In the genomic region with DNA sequence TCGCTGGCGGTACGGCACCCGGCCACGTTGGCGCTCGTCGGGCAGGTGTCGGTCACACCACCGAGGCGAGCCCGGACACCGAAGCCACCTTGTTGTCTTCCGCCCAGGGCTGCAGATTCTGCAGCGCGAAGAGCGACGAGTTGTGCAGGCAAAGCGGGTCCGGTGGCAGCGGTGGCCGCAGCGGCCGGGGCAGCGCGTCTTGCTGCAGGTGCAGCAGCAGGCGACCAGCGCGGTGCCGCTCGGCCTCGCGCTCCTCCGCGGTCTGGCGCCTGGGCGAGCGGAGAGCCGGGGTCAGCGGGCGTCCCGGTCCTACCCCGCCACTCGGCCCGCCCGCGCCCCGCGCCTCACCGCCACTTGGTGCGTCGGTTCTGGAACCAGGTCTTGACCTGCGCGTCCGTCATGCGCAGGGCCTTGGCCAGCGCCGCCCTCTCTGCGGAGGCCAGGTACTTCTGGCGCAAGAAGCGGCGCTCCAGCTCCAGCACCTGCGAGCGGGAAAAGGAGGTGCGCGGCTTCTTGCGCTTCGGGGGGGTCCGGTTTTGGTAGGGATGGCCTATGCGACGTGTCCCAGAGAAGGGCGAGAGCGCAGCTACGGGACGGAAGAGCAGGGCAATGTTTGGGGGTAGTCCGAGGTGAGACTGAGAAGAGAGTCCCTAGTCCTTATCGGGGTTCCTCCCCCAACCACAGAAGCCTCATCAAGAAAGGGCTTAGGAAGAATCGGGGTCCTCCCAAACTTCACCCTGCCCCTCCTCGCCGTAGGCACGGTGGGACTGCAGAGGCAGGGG, we compare ENCODE assay signal across 8 mouse cellular contexts. TPM values are rescaled to one million over a fixed set of nuclear protein-coding genes. Genes with fewer than 3 reads are reported as not detected.
DNase-seq lines count a peak whose midpoint lies in the region; ATAC-seq lines count a peak whose summit lies in the region.

No protein-coding gene starts in this region.

- intact Hi-C loops in heart, postnatal 25 days (cut with DNase I): no loop called here

- H3K4me2 ChIP-seq in heart, embryonic 16.5 days (ENCODE audit: low read depth, low read length): peak overlapping the region; percentile 56
- peak overlapping the region; percentile 41 for H3K4me2 ChIP-seq in embryonic facial prominence, embryonic 11.5 days (ENCODE audit: low read depth, low read length)
- H3K4me2 ChIP-seq in kidney, embryonic 16.5 days (replicated peaks; ENCODE audit: low read depth, low read length): peak overlapping the region; percentile 54
- H3K4me2 ChIP-seq in neural tube, embryonic 11.5 days (ENCODE audit: low read depth): peak overlapping the region; percentile 24

- peaks cover 12% of the 10 kb centered on the region; the same call in 1 of the 2 replicates for H3K4me1 ChIP-seq in heart, embryonic 16.5 days (ENCODE audit: control insufficient read depth, insufficient read depth, low read length)
- peaks cover 6% of the 10 kb centered on the region for H3K4me1 ChIP-seq in embryonic facial prominence, embryonic 11.5 days (ENCODE audit: control insufficient read depth, insufficient read depth, low read length)
- peaks cover 25% of the 10 kb centered on the region for H3K4me1 ChIP-seq in kidney, embryonic 16.5 days (ENCODE audit: insufficient read depth, low read length)
- H3K4me1 ChIP-seq in neural tube, embryonic 11.5 days (ENCODE audit: control insufficient read depth, insufficient read depth, low read length): peaks cover 7% of the 10 kb centered on the region; the same call in 1 of the 2 replicates

- H3K27ac ChIP-seq in heart, embryonic 16.5 days (ENCODE audit: low read length): no peak overlapping the region
- H3K27ac ChIP-seq in embryonic facial prominence, embryonic 11.5 days (replicated peaks; ENCODE audit: low read depth, low read length): no peak overlapping the region
- H3K27ac ChIP-seq in kidney, embryonic 16.5 days (ENCODE audit: low read length): no peak overlapping the region
- no peak overlapping the region; the same call in 1 of the 2 replicates for H3K27ac ChIP-seq in neural tube, embryonic 11.5 days (ENCODE audit: low read depth, low read length)

- H3K27me3 ChIP-seq in heart, embryonic 16.5 days (ENCODE audit: control insufficient read depth, insufficient read depth, low read length): peaks cover 95% of the 10 kb centered on the region
- H3K27me3 ChIP-seq in embryonic facial prominence, embryonic 11.5 days (ENCODE audit: control insufficient read depth, insufficient read depth, low read length): peaks cover 89% of the 10 kb centered on the region
- H3K27me3 ChIP-seq in kidney, embryonic 16.5 days (ENCODE audit: insufficient read depth, low read length): peaks cover 97% of the 10 kb centered on the region
- peaks cover 94% of the 10 kb centered on the region for H3K27me3 ChIP-seq in neural tube, embryonic 11.5 days (ENCODE audit: control insufficient read depth, insufficient read depth, low read length)

- no peaks in the 10 kb centered on the region for H3K36me3 ChIP-seq in heart, embryonic 16.5 days (ENCODE audit: control insufficient read depth, insufficient read depth)
- no peaks in the 10 kb centered on the region for H3K36me3 ChIP-seq in embryonic facial prominence, embryonic 11.5 days (replicated peaks; ENCODE audit: control insufficient read depth, insufficient read depth, low read depth, low read length)
- H3K36me3 ChIP-seq in kidney, embryonic 16.5 days (ENCODE audit: insufficient read depth, low read length): no peaks in the 10 kb centered on the region
- H3K36me3 ChIP-seq in neural tube, embryonic 11.5 days (ENCODE audit: control insufficient read depth, insufficient read depth, low read length): no peaks in the 10 kb centered on the region

- no peak for ATAC-seq in heart, embryonic 16.5 days (replicated peaks; ENCODE audit: extremely low read depth, insufficient read depth, low FRiP score)
- no peak for ATAC-seq in embryonic facial prominence, embryonic 11.5 days (replicated peaks; ENCODE audit: insufficient number of reproducible peaks, low FRiP score, low TSS enrichment, low read depth)
- no peak for ATAC-seq in kidney, embryonic 16.5 days (ENCODE audit: low FRiP score, low TSS enrichment)
- no peak for ATAC-seq in neural tube, embryonic 11.5 days (ENCODE audit: insufficient read depth, low FRiP score, low TSS enrichment)

- no peak overlapping the region for H3K9ac ChIP-seq in heart, embryonic 16.5 days (ENCODE audit: low read length)
- H3K9ac ChIP-seq in embryonic facial prominence, embryonic 11.5 days (replicated peaks; ENCODE audit: low read length): no peak overlapping the region
- H3K9ac ChIP-seq in kidney, embryonic 16.5 days (replicated peaks; ENCODE audit: low read length): 0 out of 2 replicates have a peak overlapping the region, but pooled peaks have one; percentile 5
- peak overlapping the region; percentile 26 for H3K9ac ChIP-seq in neural tube, embryonic 11.5 days (ENCODE audit: low read length)

- H3K4me3 ChIP-seq in heart, embryonic 16.5 days (ENCODE audit: low read length): peak overlapping the region; percentile 29
- peak overlapping the region; percentile 30 for H3K4me3 ChIP-seq in embryonic facial prominence, embryonic 11.5 days (ENCODE audit: low read depth, low read length)
- peak overlapping the region; percentile 38 for H3K4me3 ChIP-seq in kidney, embryonic 16.5 days (ENCODE audit: low read length)
- H3K4me3 ChIP-seq in neural tube, embryonic 11.5 days (ENCODE audit: low read depth, low read length): peak overlapping the region; percentile 28

- no peak for DNase-seq in heart, postnatal 25 days (ENCODE audit: low spot score)
- DNase-seq in embryonic facial prominence, embryonic 11.5 days (ENCODE audit: low spot score): no peak
- no peak for DNase-seq in neural tube, embryonic 11.5 days (ENCODE audit: low spot score)
- no peak for DNase-seq in urinary bladder, postnatal 10 days (ENCODE audit: low spot score)
- DNase-seq in thymus, postnatal 10 days (ENCODE audit: low spot score in 2 of 2): no peak
- DNase-seq in ovary, postnatal 14 days (ENCODE audit: low spot score): no peak

- WGBS in heart, embryonic 16.5 days: 1% methylated on average over 77 of the region's 81 CpGs
- WGBS in embryonic facial prominence, embryonic 11.5 days: under 1% methylated on average over 81 of the region's 81 CpGs
- under 1% methylated on average over 81 of the region's 81 CpGs for WGBS in kidney, embryonic 16.5 days
- under 1% methylated on average over 53 of the region's 81 CpGs for WGBS in neural tube, embryonic 11.5 days

- no peaks in the 10 kb centered on the region for H3K9me3 ChIP-seq in heart, embryonic 16.5 days (replicated peaks; ENCODE audit: control insufficient read depth, low read length)
- no peaks in the 10 kb centered on the region for H3K9me3 ChIP-seq in embryonic facial prominence, embryonic 11.5 days (replicated peaks; ENCODE audit: control insufficient read depth, low read length)
- H3K9me3 ChIP-seq in kidney, embryonic 16.5 days (ENCODE audit: low read length): no peaks in the 10 kb centered on the region
- no peaks in the 10 kb centered on the region for H3K9me3 ChIP-seq in neural tube, embryonic 11.5 days (ENCODE audit: control insufficient read depth, low read length)

RNA-seq across cellular contexts. Expression of a gene that starts 1.2 kb away (rescaled TPM):
- 0.27 and 0.45 TPM in 2 replicates for polyA plus RNA-seq in heart, embryonic 16.5 days (2015; fragmentation: Nextera tagmentation; extraction: Ambion mirVana)
- total RNA-seq in heart, postnatal 25 days (2021): not detected
- 7.9 and 9.7 TPM in 2 replicates for polyA plus RNA-seq in embryonic facial prominence, embryonic 11.5 days (2014; fragmentation: Nextera tagmentation; extraction: Ambion mirVana)
- 0.49 and 0.73 TPM in 2 replicates for polyA plus RNA-seq in kidney, embryonic 16.5 days (2015; fragmentation: Nextera tagmentation; extraction: Ambion mirVana)
- polyA plus RNA-seq in neural tube, embryonic 11.5 days (2014; fragmentation: Nextera tagmentation; extraction: Ambion mirVana): 21.2 and 30.4 TPM in 2 replicates

RNA-seq across cellular contexts. Expression of a gene that starts 8.8 kb away (rescaled TPM):
- 16.6 and 18.0 TPM in 2 replicates for polyA plus RNA-seq in heart, embryonic 16.5 days (2015; fragmentation: Nextera tagmentation; extraction: Ambion mirVana)
- total RNA-seq in heart, postnatal 25 days (2021): 1 to 10 TPM; 8.0 to 9.6 TPM
- 40.9 and 42.9 TPM in 2 replicates for polyA plus RNA-seq in embryonic facial prominence, embryonic 11.5 days (2014; fragmentation: Nextera tagmentation; extraction: Ambion mirVana)
- 43.1 and 44.5 TPM in 2 replicates for polyA plus RNA-seq in kidney, embryonic 16.5 days (2015; fragmentation: Nextera tagmentation; extraction: Ambion mirVana)
- 41.8 and 42.0 TPM in 2 replicates for polyA plus RNA-seq in neural tube, embryonic 11.5 days (2014; fragmentation: Nextera tagmentation; extraction: Ambion mirVana)

RNA-seq across cellular contexts. Expression of a gene that starts 11.3 kb away (rescaled TPM):
- polyA plus RNA-seq in heart, embryonic 16.5 days (2015; fragmentation: Nextera tagmentation; extraction: Ambion mirVana): 0.57 and 0.75 TPM in 2 replicates
- total RNA-seq in heart, postnatal 25 days (2021): under 1 TPM; 0.36 to 0.52 TPM
- polyA plus RNA-seq in embryonic facial prominence, embryonic 11.5 days (2014; fragmentation: Nextera tagmentation; extraction: Ambion mirVana): 0.45 and 0.66 TPM in 2 replicates
- 5.0 and 5.2 TPM in 2 replicates for polyA plus RNA-seq in kidney, embryonic 16.5 days (2015; fragmentation: Nextera tagmentation; extraction: Ambion mirVana)
- polyA plus RNA-seq in neural tube, embryonic 11.5 days (2014; fragmentation: Nextera tagmentation; extraction: Ambion mirVana): 1.4 and 1.6 TPM in 2 replicates

RNA-seq across cellular contexts. Expression of a gene that starts 13.8 kb away (rescaled TPM):
- 81.8 and 94.5 TPM in 2 replicates for polyA plus RNA-seq in heart, embryonic 16.5 days (2015; fragmentation: Nextera tagmentation; extraction: Ambion mirVana)
- 10 to 100 TPM; 31.8 to 33.9 TPM for total RNA-seq in heart, postnatal 25 days (2021)
- polyA plus RNA-seq in embryonic facial prominence, embryonic 11.5 days (2014; fragmentation: Nextera tagmentation; extraction: Ambion mirVana): 33.3 and 34.9 TPM in 2 replicates
- 91.9 and 94.3 TPM in 2 replicates for polyA plus RNA-seq in kidney, embryonic 16.5 days (2015; fragmentation: Nextera tagmentation; extraction: Ambion mirVana)
- 33.2 and 34.1 TPM in 2 replicates for polyA plus RNA-seq in neural tube, embryonic 11.5 days (2014; fragmentation: Nextera tagmentation; extraction: Ambion mirVana)

RNA-seq across cellular contexts. Expression of a gene that starts 14.6 kb away (rescaled TPM):
- 140 and 148 TPM in 2 replicates for polyA plus RNA-seq in heart, embryonic 16.5 days (2015; fragmentation: Nextera tagmentation; extraction: Ambion mirVana)
- 10 to 100 TPM; 65.5 to 73.0 TPM for total RNA-seq in heart, postnatal 25 days (2021)
- 105 and 108 TPM in 2 replicates for polyA plus RNA-seq in embryonic facial prominence, embryonic 11.5 days (2014; fragmentation: Nextera tagmentation; extraction: Ambion mirVana)
- 244 and 260 TPM in 2 replicates for polyA plus RNA-seq in kidney, embryonic 16.5 days (2015; fragmentation: Nextera tagmentation; extraction: Ambion mirVana)
- 122 TPM in 2 replicates for polyA plus RNA-seq in neural tube, embryonic 11.5 days (2014; fragmentation: Nextera tagmentation; extraction: Ambion mirVana)

Comparison
In these comparisons a context has a peak if more than half of its experiments do, and no peak if none do; other contexts are left out.
1. H3K9ac ChIP-seq: peak in kidney, embryonic 16.5 days (single experiment) and neural tube, embryonic 11.5 days (single experiment); none in heart, embryonic 16.5 days (single experiment) and embryonic facial prominence, embryonic 11.5 days (single experiment).
2. Peak in every context shown above with its lines, with median percentiles within 50 percentile points of each other: H3K4me2 ChIP-seq and H3K4me3 ChIP-seq.